Mouse (Mus musculus): ENCODE results near the gene Tnip2. TPM values are rescaled to one million over a fixed set of nuclear protein-coding genes. Genes with fewer than 3 reads are reported as not detected.
A peak's percentile ranks its signal among the peaks of the same experiment; 100 is the strongest.

Tnip2 gene
- polyA plus RNA-seq, 1 experiment from 2014 or later: 12.9 TPM

- Histone ChIP-seq H3K9ac (ENCODE audit: low read length) (no peak overlapping the region), H3K27ac (ENCODE audit: low read depth) (no peak overlapping the region), H3K36me3 (ENCODE audit: control insufficient read depth, insufficient read depth, low read length) (peaks cover 6% of the 10 kb centered on the region; the same call in 1 of the 2 replicates), H3K4me1 (replicated peaks; ENCODE audit: control insufficient read depth, insufficient read depth, low read length) (no peaks in the 10 kb centered on the region), H3K27me3 (replicated peaks; ENCODE audit: control insufficient read depth, insufficient read depth, low read length) (no peaks in the 10 kb centered on the region), H3K9me3 (ENCODE audit: control insufficient read depth, low read length) (no peaks in the 10 kb centered on the region), H3K4me2 (ENCODE audit: low read length) (no peak overlapping the region), H3K4me3 (ENCODE audit: low read depth, low read length) (no peak overlapping the region)
- no peak for ATAC-seq (replicated peaks; ENCODE audit: low FRiP score, low TSS enrichment, low read depth)
- 51% methylated on average over 6 of the region's 6 CpGs for WGBS
- DNase-seq (ENCODE audit: low spot score): peak; percentile 38
Observed at GRCm38 (mm10) chr5:34496745-34497144, 17.0 kb downstream of the Tnip2 start.

- WGBS: 91% methylated on average over 3 of the region's 3 CpGs
- no peaks in the 10 kb centered on the region for H3K27me3 ChIP-seq (replicated peaks; ENCODE audit: control insufficient read depth, insufficient read depth, low read length)
- peak; percentile 42 for DNase-seq (ENCODE audit: low spot score)
- no peaks in the 10 kb centered on the region for H3K4me1 ChIP-seq (replicated peaks; ENCODE audit: control insufficient read depth, insufficient read depth, low read length)
- H3K27ac ChIP-seq (ENCODE audit: low read depth): no peak overlapping the region
- H3K9ac ChIP-seq (ENCODE audit: low read length): no peak overlapping the region
- ATAC-seq (replicated peaks; ENCODE audit: low FRiP score, low TSS enrichment, low read depth): no peak
- no peak overlapping the region for H3K4me2 ChIP-seq (ENCODE audit: low read length)
- H3K9me3 ChIP-seq (ENCODE audit: control insufficient read depth, low read length): no peaks in the 10 kb centered on the region
- peaks cover 24% of the 10 kb centered on the region for H3K36me3 ChIP-seq (ENCODE audit: control insufficient read depth, insufficient read depth, low read length)
- no peak overlapping the region for H3K4me3 ChIP-seq (ENCODE audit: low read depth, low read length)
Observed at GRCm38 (mm10) chr5:34489418-34489787, 24.4 kb downstream of the Tnip2 start.

GRCm38 (mm10) chr5:34488741-34489417, 24.9 kb downstream of the Tnip2 start:
- DNase-seq (ENCODE audit: low spot score) (peak; percentile 46), ATAC-seq (replicated peaks; ENCODE audit: low FRiP score, low TSS enrichment, low read depth) (no peak)
- Histone ChIP-seq H3K9ac (ENCODE audit: low read length) (no peak overlapping the region), H3K27me3 (replicated peaks; ENCODE audit: control insufficient read depth, insufficient read depth, low read length) (no peaks in the 10 kb centered on the region), H3K4me1 (replicated peaks; ENCODE audit: control insufficient read depth, insufficient read depth, low read length) (no peaks in the 10 kb centered on the region), H3K4me3 (ENCODE audit: low read depth, low read length) (no peak overlapping the region), H3K4me2 (ENCODE audit: low read length) (no peak overlapping the region), H3K9me3 (ENCODE audit: control insufficient read depth, low read length) (no peaks in the 10 kb centered on the region), H3K36me3 (ENCODE audit: control insufficient read depth, insufficient read depth, low read length) (peaks cover 24% of the 10 kb centered on the region), H3K27ac (ENCODE audit: low read depth) (no peak overlapping the region)
- WGBS: 79% methylated on average over 6 of the region's 6 CpGs

GRCm38 (mm10) chr5:34487320-34488090, 26.3 kb downstream of the Tnip2 start:
- H3K9ac ChIP-seq (ENCODE audit: low read length): no peak overlapping the region
- H3K27ac ChIP-seq (ENCODE audit: low read depth): no peak overlapping the region
- H3K36me3 ChIP-seq (ENCODE audit: control insufficient read depth, insufficient read depth, low read length): peaks cover 27% of the 10 kb centered on the region
- H3K9me3 ChIP-seq (ENCODE audit: control insufficient read depth, low read length): no peaks in the 10 kb centered on the region
- 76% methylated on average over 6 of the region's 6 CpGs for WGBS
- H3K4me1 ChIP-seq (replicated peaks; ENCODE audit: control insufficient read depth, insufficient read depth, low read length): no peaks in the 10 kb centered on the region
- H3K4me3 ChIP-seq (ENCODE audit: low read depth, low read length): no peak overlapping the region
- no peak overlapping the region for H3K4me2 ChIP-seq (ENCODE audit: low read length)
- ATAC-seq (replicated peaks; ENCODE audit: low FRiP score, low TSS enrichment, low read depth): no peak
- peak; percentile 46 for DNase-seq (ENCODE audit: low spot score)
- no peaks in the 10 kb centered on the region for H3K27me3 ChIP-seq (replicated peaks; ENCODE audit: control insufficient read depth, insufficient read depth, low read length)

GRCm38 (mm10) chr5:34485731-34486130, 28.1 kb downstream of the Tnip2 start:
- Histone ChIP-seq H3K4me3 (ENCODE audit: low read depth, low read length) (no peak overlapping the region), H3K9me3 (ENCODE audit: control insufficient read depth, low read length) (no peaks in the 10 kb centered on the region), H3K4me2 (ENCODE audit: low read length) (no peak overlapping the region), H3K27ac (ENCODE audit: low read depth) (no peak overlapping the region), H3K27me3 (replicated peaks; ENCODE audit: control insufficient read depth, insufficient read depth, low read length) (no peaks in the 10 kb centered on the region), H3K4me1 (replicated peaks; ENCODE audit: control insufficient read depth, insufficient read depth, low read length) (no peaks in the 10 kb centered on the region), H3K36me3 (ENCODE audit: control insufficient read depth, insufficient read depth, low read length) (peaks cover 41% of the 10 kb centered on the region), H3K9ac (ENCODE audit: low read length) (no peak overlapping the region)
- DNase-seq (ENCODE audit: low spot score) (no peak), ATAC-seq (replicated peaks; ENCODE audit: low FRiP score, low TSS enrichment, low read depth) (no peak)
- 91% methylated on average over 15 of the region's 15 CpGs for WGBS

GRCm38 (mm10) chr5:34480926-34481325, 32.9 kb downstream of the Tnip2 start:
- peaks cover 73% of the 10 kb centered on the region for H3K36me3 ChIP-seq (ENCODE audit: control insufficient read depth, insufficient read depth, low read length)
- no peaks in the 10 kb centered on the region for H3K4me1 ChIP-seq (replicated peaks; ENCODE audit: control insufficient read depth, insufficient read depth, low read length)
- no peaks in the 10 kb centered on the region for H3K27me3 ChIP-seq (replicated peaks; ENCODE audit: control insufficient read depth, insufficient read depth, low read length)
- H3K9me3 ChIP-seq (ENCODE audit: control insufficient read depth, low read length): no peaks in the 10 kb centered on the region
- no peak overlapping the region for H3K9ac ChIP-seq (ENCODE audit: low read length)
- no peak overlapping the region for H3K27ac ChIP-seq (ENCODE audit: low read depth)
- WGBS: 79% methylated on average over 3 of the region's 3 CpGs
- H3K4me3 ChIP-seq (ENCODE audit: low read depth, low read length): no peak overlapping the region
- no peak overlapping the region for H3K4me2 ChIP-seq (ENCODE audit: low read length)
- ATAC-seq (replicated peaks; ENCODE audit: low FRiP score, low TSS enrichment, low read depth) (no peak), DNase-seq (ENCODE audit: low spot score) (peak; percentile 23)

GRCm38 (mm10) chr5:34468039-34468775, 45.6 kb downstream of the Tnip2 start:
- ATAC-seq (replicated peaks; ENCODE audit: low FRiP score, low TSS enrichment, low read depth) (peak; percentile 47; the same call in 1 of the 2 replicates), DNase-seq (ENCODE audit: low spot score) (peak; percentile 42)
- no peaks in the 10 kb centered on the region for H3K4me1 ChIP-seq (replicated peaks; ENCODE audit: control insufficient read depth, insufficient read depth, low read length)
- H3K4me2 ChIP-seq (ENCODE audit: low read length): no peak overlapping the region
- WGBS: 92% methylated on average over 2 of the region's 2 CpGs
- no peak overlapping the region for H3K4me3 ChIP-seq (ENCODE audit: low read depth, low read length)
- peaks cover 72% of the 10 kb centered on the region for H3K36me3 ChIP-seq (ENCODE audit: control insufficient read depth, insufficient read depth, low read length)
- H3K9me3 ChIP-seq (ENCODE audit: control insufficient read depth, low read length): no peaks in the 10 kb centered on the region
- H3K9ac ChIP-seq (ENCODE audit: low read length): no peak overlapping the region
- H3K27ac ChIP-seq (ENCODE audit: low read depth): no peak overlapping the region
- H3K27me3 ChIP-seq (replicated peaks; ENCODE audit: control insufficient read depth, insufficient read depth, low read length): no peaks in the 10 kb centered on the region

GRCm38 (mm10) chr5:34466648-34467047, 47.1 kb downstream of the Tnip2 start:
- H3K9me3 ChIP-seq (ENCODE audit: control insufficient read depth, low read length): no peaks in the 10 kb centered on the region
- H3K27me3 ChIP-seq (replicated peaks; ENCODE audit: control insufficient read depth, insufficient read depth, low read length): no peaks in the 10 kb centered on the region
- no peak overlapping the region for H3K4me2 ChIP-seq (ENCODE audit: low read length)
- H3K4me3 ChIP-seq (ENCODE audit: low read depth, low read length): no peak overlapping the region
- peaks cover 80% of the 10 kb centered on the region for H3K36me3 ChIP-seq (ENCODE audit: control insufficient read depth, insufficient read depth, low read length)
- H3K27ac ChIP-seq (ENCODE audit: low read depth): no peak overlapping the region
- DNase-seq (ENCODE audit: low spot score): peak; percentile 2
- no peaks in the 10 kb centered on the region for H3K4me1 ChIP-seq (replicated peaks; ENCODE audit: control insufficient read depth, insufficient read depth, low read length)
- WGBS: 97% methylated on average over 2 of the region's 2 CpGs
- ATAC-seq (replicated peaks; ENCODE audit: low FRiP score, low TSS enrichment, low read depth): no peak
- no peak overlapping the region for H3K9ac ChIP-seq (ENCODE audit: low read length)
